Mouse (Mus musculus) lung, adult 18-20 months (tissue): ENCODE data around the gene Golga2.

Experiments used
- DNase-seq, 2 experiments: peaks; one replicate each; pipeline ENCODE4 v3.0.0; 2022; ENCODE audit warnings: mixed read lengths in 2 of 2

Golga2 gene

DNA sequence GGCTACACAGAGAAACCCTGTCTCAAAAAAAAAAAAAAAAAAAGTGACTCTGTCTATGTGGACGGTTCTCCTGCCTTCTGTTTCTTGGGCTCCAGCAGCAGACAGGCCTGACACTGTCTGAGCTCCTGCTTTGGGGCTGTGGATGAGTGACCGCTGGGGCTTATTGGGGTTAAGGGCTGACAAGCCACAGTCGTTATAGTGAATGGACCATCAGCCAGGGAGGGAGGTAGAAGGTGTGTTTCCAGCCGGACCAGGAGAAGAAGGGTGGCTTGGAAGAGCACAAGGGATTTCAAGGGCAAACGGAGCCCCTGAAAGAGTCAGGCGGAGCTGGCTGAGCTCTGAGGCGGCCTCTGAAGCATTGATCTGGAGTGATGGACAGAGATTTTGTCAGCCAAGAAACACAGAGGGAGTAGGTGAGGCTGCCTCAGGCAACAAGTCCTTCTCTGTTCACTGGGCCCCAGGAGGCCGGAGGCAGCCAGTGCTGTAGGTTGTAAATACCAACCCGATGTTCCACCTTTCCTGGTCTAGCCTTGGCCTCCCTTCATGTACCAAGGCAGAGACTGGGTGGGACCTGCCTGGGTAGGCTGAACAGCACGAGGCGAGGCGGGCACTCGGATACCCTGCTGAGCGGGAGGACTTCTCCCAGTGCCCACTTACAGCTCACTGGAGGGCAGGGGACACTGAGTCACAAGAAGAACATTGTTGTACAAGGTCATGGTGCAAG lies 57.6 kb downstream of the Golga2 start:
- no peak for DNase-seq

DNA sequence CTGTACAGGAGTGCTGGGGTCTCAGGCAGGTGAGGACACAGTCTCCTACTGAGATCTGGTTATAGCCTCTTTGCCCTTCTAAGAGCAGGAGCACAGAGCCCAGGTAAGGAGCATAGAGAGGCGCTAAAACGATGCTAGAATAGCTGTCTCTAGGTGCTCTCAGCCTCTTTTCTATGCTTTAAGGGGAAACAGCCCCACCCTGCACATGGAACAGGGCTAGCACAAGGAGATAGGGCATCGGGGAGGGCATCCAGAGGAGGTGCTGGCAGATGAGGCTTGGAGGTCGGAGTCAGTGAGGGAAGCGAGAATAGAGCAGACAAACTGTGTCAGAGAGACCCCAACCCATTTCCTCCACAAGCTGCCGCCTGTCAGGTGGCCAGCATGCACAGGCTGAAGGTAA lies 59.8 kb downstream of the Golga2 start:
- no peak for DNase-seq

DNA sequence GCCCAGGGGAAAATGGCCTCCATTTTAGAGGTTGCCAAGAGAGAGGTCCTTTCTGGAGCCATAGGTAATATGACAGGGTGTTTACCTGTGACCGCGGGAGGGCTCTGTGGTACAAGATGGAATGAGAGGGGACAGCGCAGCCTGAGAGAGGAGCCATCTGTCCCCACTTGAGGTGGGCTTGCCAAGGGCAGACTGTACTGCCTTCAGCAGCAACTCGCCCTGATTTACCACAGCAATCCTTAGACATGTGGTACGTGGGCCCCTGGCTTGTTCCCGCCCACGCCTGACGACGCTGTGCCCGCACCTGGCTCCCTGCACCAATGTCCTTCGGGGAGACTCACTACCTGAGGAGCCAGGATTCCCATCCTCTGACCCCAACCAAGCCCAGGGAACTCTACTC lies 61.1 kb downstream of the Golga2 start:
- DNase-seq, result no peak

DNA sequence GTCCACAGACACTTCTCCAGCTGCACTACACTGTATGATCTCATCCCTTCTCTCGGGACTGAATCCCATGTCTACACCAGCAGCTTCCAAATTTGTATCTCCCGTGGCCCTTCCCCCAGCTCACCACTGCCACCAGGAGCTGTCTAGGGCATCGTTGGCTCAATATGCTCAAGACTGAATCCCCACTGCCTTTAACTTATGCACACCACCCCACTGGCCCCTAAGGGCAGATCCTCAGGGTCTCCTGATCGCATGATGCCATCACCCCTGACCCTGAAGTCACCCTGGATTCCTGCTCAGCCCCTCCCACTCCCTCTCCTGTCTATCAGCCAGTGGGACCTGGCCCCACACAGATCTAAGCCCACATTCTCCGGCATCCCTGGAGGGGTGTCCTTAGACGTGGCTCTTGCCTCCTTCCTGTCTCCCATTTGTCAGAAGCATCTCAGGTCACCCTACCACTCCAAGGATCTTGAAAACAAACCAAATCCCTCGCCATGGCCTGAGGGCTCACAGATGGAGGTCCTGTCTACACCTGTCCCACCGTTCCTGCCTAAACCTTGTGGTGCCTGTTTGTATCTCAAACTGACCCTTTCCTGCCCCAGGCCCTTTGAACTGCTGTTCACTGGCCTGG lies 62.6 kb downstream of the Golga2 start:
- DNase-seq, result no peak

DNA sequence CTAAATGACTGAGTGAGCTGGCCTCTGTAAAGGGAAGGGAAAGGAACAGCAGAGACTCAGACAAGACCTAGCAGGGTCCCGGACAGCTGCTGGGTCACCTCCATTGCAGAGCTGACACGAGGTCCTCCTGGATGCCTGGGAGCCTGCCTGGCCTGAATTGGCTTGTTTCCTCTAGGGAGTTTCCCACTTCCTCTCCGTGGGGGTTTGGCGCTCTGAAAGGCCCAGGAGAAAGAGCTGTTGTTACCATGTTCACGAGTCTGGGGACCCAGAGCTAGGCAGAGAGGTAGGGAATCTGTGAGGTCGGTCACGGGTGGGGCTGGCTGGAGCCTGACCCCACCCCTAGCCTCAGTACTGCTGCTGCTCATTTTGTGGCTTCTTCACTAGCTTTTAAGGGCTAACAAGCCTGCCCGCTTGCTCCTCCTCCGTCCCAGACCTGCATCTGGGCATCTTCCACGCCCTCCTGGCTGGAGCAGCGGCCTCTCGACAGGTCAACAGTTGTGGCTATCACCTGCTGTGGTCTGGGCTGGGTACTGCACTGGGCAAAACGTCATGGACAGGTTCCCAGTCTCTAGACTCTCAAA lies 63.4 kb downstream of the Golga2 start:
- no peak for DNase-seq

DNA sequence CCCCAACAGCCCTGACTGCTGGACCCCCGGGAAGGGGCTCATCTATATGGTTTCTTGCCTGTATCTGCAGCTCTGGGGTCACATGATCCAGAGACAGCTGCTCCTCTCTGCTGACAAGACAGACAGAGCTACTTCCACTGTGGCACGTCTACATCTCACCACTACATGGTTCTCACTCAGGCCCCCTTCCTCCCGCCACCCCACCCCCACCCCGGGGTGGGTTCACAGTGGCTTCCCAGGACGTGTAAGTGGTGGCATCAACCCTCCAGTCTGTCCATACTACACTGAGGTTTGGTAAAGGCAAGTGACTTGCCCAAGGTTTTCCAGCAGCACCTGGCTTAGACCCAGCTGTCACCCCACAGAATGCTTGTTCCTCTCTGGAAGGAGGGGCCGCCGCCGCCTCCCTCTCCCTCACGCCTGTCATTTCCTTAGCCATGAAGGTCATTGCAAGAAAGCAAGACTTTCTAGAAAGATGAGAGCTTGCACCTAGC lies 64.3 kb downstream of the Golga2 start:
- DNase-seq, result no peak

DNA sequence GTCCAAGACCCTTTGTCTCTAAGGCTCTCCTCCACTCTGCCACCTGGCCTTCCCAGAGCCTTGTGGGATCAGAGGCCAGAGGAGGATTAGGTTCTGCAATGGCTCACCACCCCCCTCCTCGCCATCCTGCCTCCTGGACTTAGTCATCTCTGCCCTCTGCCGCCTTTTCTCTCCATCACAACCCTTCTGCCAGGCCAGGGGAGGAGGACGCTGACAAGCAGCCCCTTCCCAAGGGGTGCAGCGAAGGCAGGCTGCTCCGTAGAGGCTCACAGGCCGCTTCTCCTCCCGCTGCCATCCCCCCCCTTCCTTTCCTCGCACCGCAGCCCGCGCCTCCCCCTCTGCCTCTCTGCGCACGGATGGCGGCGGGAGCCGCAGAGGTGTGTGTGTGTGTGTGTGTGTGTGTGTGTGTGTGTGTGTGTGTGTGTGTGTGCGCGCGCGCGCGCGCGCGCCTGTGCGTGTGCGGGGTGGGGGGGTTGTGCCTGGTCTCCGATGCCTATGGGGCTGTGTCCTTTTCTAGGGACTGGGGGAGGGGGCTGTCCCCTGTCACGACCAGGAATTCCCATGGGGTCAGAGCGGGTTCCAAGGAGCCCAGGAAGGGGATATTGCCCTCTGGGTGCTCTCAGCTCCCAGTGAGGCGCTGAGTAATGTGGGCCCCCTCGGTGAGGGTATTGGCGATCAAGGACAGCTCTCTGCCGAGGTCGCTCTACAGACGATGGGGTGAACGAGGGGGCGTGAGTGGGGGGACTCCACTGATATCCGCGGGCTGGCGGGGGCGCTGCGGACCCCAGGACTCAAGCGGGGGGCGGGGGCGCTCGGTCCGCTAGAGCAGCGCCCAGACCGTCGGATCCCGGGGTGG lies 65.2 kb downstream of the Golga2 start, which contains the start of gene Ciz1:
TSS of gene Ciz1 (plus strand) at position 177 of the 856 bp plus-strand sequence.
- no peak for DNase-seq

DNA sequence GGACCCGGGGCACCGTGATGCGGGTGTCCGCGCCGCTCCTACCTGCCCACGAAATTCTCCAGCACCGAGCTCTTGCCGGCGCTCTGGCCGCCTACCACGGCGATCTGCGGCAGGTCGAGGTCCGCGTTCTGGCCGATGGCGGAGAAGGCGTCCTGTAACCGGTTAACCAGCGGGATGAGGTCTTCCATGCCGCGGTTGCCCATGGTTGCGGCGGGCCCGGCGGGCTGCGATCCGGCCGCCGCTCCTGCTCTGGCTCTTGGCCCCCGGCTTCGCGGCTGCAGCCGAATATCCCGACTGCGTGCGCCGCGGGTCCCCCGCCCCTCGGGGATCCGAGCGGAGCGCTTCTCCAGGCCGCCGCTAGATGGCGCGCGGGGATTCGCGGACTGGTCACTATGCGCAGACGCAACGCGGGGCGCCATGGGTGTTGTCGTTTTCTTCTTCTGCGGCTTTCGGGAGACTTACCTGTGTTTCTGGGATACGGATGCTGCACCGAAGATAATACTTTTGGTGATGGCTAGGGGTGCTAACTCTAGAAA lies 65.9 kb downstream of the Golga2 start, which contains the start of gene Dnm1:
TSS of gene Dnm1 (minus strand) at position 332 of the 536 bp plus-strand sequence.
- peak; percentile 82 to 88 for DNase-seq

DNA sequence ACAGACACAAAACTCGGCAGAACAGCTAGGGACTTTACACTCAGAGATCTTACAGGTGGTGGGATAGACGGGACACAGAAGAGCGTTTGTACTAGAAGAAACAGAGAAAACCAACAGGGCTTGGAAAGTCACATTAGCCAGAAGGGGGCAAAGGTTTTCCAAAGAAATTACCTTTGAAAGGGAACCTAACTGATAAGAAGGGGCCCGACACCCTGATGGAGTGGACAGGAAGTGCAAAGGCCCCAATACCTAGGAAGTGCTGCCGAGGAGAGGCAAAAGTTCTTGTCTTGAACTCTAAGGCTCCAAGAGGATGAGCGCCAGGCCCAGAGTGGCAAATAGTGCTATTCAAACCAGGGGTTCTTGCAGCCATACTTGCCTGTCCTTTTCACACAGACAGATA lies 66.7 kb downstream of the Golga2 start:
- DNase-seq, result no peak

DNA sequence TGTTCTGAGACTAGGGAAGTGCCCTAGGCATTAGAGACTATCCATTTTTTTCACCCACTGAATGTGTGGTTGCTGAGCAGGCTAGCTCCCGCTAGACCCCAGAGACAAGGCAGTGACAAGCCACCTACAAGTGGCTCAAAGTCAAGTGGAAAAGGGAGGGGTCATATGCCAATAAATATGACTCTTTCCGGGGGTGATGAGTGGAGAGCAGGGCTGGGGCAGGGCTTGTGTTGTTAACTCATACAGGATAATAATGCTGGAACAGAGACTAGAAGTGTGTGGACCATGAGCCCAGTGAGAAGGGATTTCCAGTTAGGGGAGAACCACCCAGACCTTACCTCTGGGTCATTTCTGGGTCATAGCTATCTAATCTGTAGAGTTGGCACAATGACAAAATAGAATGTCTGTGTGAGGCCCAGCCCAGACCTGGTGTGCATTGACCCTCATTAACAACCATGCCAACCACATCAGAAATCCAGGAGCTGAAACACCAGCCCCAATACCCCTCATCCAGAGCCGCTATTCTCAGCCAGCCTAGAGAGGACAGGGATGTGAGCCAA lies 67.2 kb downstream of the Golga2 start:
- no peak for DNase-seq

DNA sequence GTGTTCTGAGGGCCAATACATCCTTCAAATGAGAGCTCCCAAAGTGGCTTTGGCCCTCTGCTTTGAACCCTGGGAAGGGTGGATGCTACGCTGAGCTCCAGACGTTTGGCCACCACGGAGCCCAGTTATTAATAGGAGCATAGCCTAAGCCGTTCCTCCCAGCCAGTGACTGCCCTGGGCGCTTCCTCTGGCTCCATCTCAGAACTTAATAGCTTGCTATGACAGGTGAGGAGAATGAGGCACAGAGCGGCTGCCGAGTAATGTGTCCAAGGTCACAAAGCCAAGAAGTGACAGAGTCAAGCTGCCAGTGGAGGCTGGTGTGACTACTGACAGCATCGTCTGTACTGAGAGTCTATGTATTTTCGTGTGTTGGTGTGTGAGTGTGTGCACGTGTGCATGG lies 69.0 kb downstream of the Golga2 start:
- DNase-seq, result no peak
